Mouse (Mus musculus) C2C12 (cell line): ENCODE results near the gene Grid1.

Experiments used
- CTCF ChIP-seq: IDR thresholded peaks from one replicate; pipeline ENCODE4 v1.5.1; 2011; ENCODE audit not compliant: control insufficient read depth, insufficient read depth, insufficient read length
- MAX ChIP-seq: IDR thresholded peaks from one replicate; pipeline ENCODE4 v1.6.1; 2011; ENCODE audit warnings: mild to moderate bottlenecking, control low read depth

DNA sequence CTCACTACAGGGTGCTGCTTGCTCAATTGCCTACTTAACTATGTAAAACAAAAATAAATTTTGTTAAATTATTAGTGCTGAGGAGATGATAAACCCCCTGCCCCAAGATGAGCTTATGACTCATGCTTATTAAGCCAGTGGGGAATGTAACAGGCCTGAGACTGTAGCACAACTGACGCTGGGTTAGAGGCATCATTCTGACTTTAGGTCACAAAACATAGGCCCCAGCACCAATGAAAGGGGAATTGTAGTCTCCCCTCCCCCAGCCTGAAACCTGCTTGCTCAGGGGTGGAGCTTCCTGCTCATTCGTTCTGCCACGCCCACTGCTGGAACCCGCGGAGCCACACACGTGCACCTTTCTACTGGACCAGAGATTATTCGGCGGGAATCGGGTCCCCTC lies 48.3 kb upstream of the Grid1 start:
- TF ChIP-seq CTCF (no peak), MAX (no peak)
